Mouse (Mus musculus): ENCODE measurements around the gene Ehhadh.
A peak's percentile ranks its signal among the peaks of the same experiment; 100 is the strongest.

GRCm38 (mm10) chr16:21833469-21833868, 45.9 kb upstream of the Ehhadh start:
- TF ChIP-seq TBP (conservative IDR thresholded peaks at IDR 0.05; ENCODE audit: low read depth, low read length) (no peak), IRF4 (IDR thresholded peaks at IDR 0.05; ENCODE audit: low read depth, low read length) (no peak), ELF1 (IDR thresholded peaks at IDR 0.05; ENCODE audit: low read depth, low read length) (0 out of 2 replicates have a peak, but pooled peaks have one; percentile 17), EP300 (IDR thresholded peaks at IDR 0.05; ENCODE audit: low read length) (no peak), POLR2A (IDR thresholded peaks at IDR 0.05; ENCODE audit: low read depth, low read length) (no peak), ZC3H11A (IDR thresholded peaks at IDR 0.05; ENCODE audit: low read depth, low read length) (no peak), CTCF (conservative IDR thresholded peaks at IDR 0.05 in 1 of 2, IDR thresholded peaks at IDR 0.05 in 1 of 2; ENCODE audit: low read depth in 2 of 2, low read length in 2 of 2) (peak in 1 of 2 experiments; percentile 65; a peak in 2 of 4 replicates), POLR2AphosphoS2 (IDR thresholded peaks at IDR 0.05; ENCODE audit: low read depth, low read length) (no peak), JUND (conservative IDR thresholded peaks at IDR 0.05; ENCODE audit: low read depth, low read length) (no peak), ZMIZ1 (IDR thresholded peaks at IDR 0.05; ENCODE audit: low read depth, low read length) (no peak), SIN3A (IDR thresholded peaks at IDR 0.05; ENCODE audit: low read length) (no peak), E2F4 (IDR thresholded peaks at IDR 0.05; ENCODE audit: insufficient replicate concordance, low read depth, low read length) (no peak)
